Mouse (Mus musculus): ENCODE data around the gene Gm867. TPM values are rescaled to one million over a fixed set of nuclear protein-coding genes. Genes with fewer than 3 reads are reported as not detected.

Gm867 gene
- polyA plus RNA-seq, 1 experiment, result 4.5 TPM

DNA sequence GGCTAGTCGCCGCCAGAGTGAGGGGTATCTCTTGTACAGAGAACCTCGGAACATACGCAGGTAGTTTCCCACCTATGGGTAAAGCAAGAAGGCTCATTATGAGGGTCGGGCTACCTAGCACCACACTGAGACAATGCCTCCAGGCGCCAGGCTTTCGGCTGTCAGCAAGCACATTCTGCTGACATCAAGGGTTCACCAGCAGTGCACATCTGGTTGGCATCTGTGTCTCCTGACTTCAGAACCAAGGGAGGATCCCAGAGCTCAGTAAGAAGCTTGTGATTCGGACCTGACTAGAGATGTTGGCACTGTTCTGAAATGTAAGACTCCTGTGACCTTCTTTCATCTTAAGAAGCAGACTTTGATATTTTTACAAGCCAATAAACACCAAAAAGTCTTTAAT lies 23.6 kb downstream of the Gm867 start:
- no peak for DNase-seq (ENCODE audit: low read depth in 1 of 2, low spot score in 2 of 2)
- no peaks in the 10 kb centered on the region for H3K27me3 ChIP-seq (ENCODE audit: control insufficient read depth, insufficient read depth, low read length)
- H3K4me1 ChIP-seq (ENCODE audit: control insufficient read depth, insufficient read depth, insufficient read length), result no peaks in the 10 kb centered on the region
- peaks cover 15% of the 10 kb centered on the region for H3K36me3 ChIP-seq (ENCODE audit: control insufficient read depth, insufficient read depth, low read length)
- no peak for TF ChIP-seq POLR2A (IDR thresholded peaks at IDR 0.05; ENCODE audit: low read depth, low read length)
- TF ChIP-seq CTCF (IDR thresholded peaks at IDR 0.05; ENCODE audit: extremely low read depth, insufficient read depth, insufficient read length, insufficient replicate concordance), result no peak
- no peak overlapping the region for H3K4me3 ChIP-seq (ENCODE audit: extremely low read depth, insufficient read depth, insufficient read length)
- WGBS, result 95% methylated on average over 8 of the region's 8 CpGs
- H3K27ac ChIP-seq (ENCODE audit: insufficient read depth, low read length), result no peak overlapping the region

DNA sequence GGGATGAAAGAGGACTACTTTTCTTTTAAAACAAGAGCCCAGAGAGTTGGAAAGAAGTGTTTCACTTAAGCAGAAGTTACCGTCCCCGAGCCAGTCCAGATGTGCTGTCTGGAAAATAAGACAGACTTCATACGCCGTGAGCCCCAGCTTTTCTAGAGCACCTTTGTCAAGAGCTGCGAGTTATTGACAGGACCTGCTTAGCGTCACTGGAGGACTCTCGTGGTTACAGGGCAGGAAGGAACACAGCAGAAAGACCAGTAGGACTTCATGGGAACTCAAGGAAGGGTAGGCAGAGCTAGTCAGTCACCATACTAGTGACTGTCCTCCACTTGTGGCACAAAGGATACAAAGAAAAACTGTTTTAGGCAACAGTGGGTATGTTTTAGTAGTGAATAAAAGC lies 24.9 kb downstream of the Gm867 start:
- Histone ChIP-seq H3K36me3 (ENCODE audit: control insufficient read depth, insufficient read depth, low read length) (peaks cover 23% of the 10 kb centered on the region), H3K27me3 (ENCODE audit: control insufficient read depth, insufficient read depth, low read length) (no peaks in the 10 kb centered on the region), H3K27ac (ENCODE audit: insufficient read depth, low read length) (no peak overlapping the region), H3K4me1 (ENCODE audit: control insufficient read depth, insufficient read depth, insufficient read length) (no peaks in the 10 kb centered on the region), H3K4me3 (ENCODE audit: extremely low read depth, insufficient read depth, insufficient read length) (no peak overlapping the region)
- DNase-seq (ENCODE audit: low read depth in 1 of 2, low spot score in 2 of 2), result no peak
- TF ChIP-seq POLR2A (IDR thresholded peaks at IDR 0.05; ENCODE audit: low read depth, low read length) (no peak), CTCF (IDR thresholded peaks at IDR 0.05; ENCODE audit: extremely low read depth, insufficient read depth, insufficient read length, insufficient replicate concordance) (no peak)
- WGBS, result 83% methylated on average over 7 of the region's 7 CpGs

DNA sequence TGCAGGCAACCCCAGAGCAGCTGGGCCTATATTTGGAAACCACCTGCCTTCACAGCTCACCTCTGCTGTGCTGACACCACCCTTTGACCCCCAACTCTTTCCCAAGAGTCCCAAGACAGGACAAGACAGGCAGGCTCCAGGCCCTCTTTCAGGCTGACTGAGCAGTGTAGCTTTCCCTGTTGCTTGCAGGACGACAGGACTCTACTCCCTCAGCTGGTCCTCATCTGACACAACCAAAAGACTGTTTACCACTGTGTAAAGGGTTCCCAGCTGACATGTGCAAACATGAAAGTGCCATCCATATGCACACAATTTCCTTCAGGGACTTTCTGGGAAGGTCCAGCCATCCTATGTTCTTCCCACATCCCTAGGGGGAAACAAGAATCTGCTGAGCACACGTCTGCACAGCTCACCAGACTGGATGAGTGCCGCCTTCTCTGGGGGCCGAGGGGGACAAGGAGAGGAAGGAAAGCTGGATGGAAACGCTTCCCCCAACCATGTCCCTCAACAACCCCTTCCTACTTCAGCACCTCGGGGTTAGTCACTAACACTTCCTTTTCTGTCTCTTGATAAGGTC lies 27.4 kb downstream of the Gm867 start:
- WGBS, result 59% methylated on average over 6 of the region's 6 CpGs
- Histone ChIP-seq H3K4me1 (ENCODE audit: control insufficient read depth, insufficient read depth, insufficient read length) (no peaks in the 10 kb centered on the region), H3K27me3 (ENCODE audit: control insufficient read depth, insufficient read depth, low read length) (no peaks in the 10 kb centered on the region), H3K36me3 (ENCODE audit: control insufficient read depth, insufficient read depth, low read length) (peaks cover 31% of the 10 kb centered on the region), H3K27ac (ENCODE audit: insufficient read depth, low read length) (no peak overlapping the region), H3K4me3 (ENCODE audit: extremely low read depth, insufficient read depth, insufficient read length) (no peak overlapping the region)
- no peak for TF ChIP-seq CTCF (IDR thresholded peaks at IDR 0.05; ENCODE audit: extremely low read depth, insufficient read depth, insufficient read length, insufficient replicate concordance)
- no peak for TF ChIP-seq POLR2A (IDR thresholded peaks at IDR 0.05; ENCODE audit: low read depth, low read length)
- no peak for DNase-seq (ENCODE audit: low read depth in 1 of 2, low spot score in 2 of 2)

DNA sequence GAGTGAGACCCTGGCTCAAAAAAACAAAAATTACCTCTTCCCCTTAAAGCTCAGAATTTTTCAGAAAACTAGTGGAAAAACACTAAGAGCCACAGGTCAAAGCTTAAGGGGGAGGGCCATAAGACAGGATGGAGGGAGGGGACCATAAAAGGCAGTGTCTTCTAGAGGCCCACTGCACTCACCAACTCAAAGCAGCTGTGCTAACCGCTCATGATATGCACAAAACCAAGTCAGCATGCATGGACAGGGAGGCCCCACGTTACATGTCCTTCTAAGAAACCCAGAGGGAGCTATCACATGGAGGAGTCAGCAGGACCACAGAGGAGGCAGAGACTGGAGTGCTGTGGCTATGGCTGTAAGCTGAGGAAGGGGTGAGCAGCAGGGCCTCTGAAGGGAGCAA lies 29.8 kb downstream of the Gm867 start:
- WGBS, result 84% methylated on average over 2 of the region's 2 CpGs

DNA sequence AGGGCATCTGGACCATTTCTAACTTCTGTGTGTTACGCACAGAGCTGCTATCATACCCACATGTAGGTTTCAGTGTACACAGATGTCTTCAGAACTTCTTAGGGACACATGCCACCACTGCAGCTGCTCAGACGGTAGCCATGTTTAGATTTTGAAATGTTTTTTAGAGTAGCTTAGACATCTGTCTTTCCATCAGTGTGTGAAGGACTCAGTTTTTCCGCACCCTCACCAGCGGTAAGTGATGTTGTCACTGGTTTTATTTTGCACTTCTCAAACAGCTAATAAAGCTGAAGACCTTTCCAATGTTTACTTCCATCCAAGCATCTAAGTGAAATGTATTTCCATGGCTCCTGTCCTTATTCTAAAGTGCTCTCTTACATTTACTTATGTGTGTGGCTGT lies 33.6 kb downstream of the Gm867 start:
- no peak for TF ChIP-seq POLR2A (IDR thresholded peaks at IDR 0.05; ENCODE audit: low read depth, low read length)
- TF ChIP-seq CTCF (IDR thresholded peaks at IDR 0.05; ENCODE audit: extremely low read depth, insufficient read depth, insufficient read length, insufficient replicate concordance), result no peak
- WGBS, result 87% methylated on average over 4 of the region's 4 CpGs
- DNase-seq (ENCODE audit: low read depth in 1 of 2, low spot score in 2 of 2), result no peak
- peaks cover 43% of the 10 kb centered on the region for H3K36me3 ChIP-seq (ENCODE audit: control insufficient read depth, insufficient read depth, low read length)
- H3K27me3 ChIP-seq (ENCODE audit: control insufficient read depth, insufficient read depth, low read length), result no peaks in the 10 kb centered on the region
- no peaks in the 10 kb centered on the region for H3K4me1 ChIP-seq (ENCODE audit: control insufficient read depth, insufficient read depth, insufficient read length)
- no peak overlapping the region for H3K27ac ChIP-seq (ENCODE audit: insufficient read depth, low read length)
- no peak overlapping the region for H3K4me3 ChIP-seq (ENCODE audit: extremely low read depth, insufficient read depth, insufficient read length)

More for the DNA sequence above, 29.8 kb downstream of the Gm867 start:
- Histone ChIP-seq H3K4me1 (ENCODE audit: control insufficient read depth, insufficient read depth, insufficient read length) (no peaks in the 10 kb centered on the region), H3K27me3 (ENCODE audit: control insufficient read depth, insufficient read depth, low read length) (no peaks in the 10 kb centered on the region), H3K36me3 (ENCODE audit: control insufficient read depth, insufficient read depth, low read length) (peaks cover 33% of the 10 kb centered on the region), H3K4me3 (ENCODE audit: extremely low read depth, insufficient read depth, insufficient read length) (no peak overlapping the region), H3K27ac (ENCODE audit: insufficient read depth, low read length) (no peak overlapping the region; the same call in 1 of the 2 replicates)
- TF ChIP-seq CTCF (IDR thresholded peaks at IDR 0.05; ENCODE audit: extremely low read depth, insufficient read depth, insufficient read length, insufficient replicate concordance) (no peak), POLR2A (IDR thresholded peaks at IDR 0.05; ENCODE audit: low read depth, low read length) (no peak)
- no peak for DNase-seq (ENCODE audit: low read depth in 1 of 2, low spot score in 2 of 2)

DNA sequence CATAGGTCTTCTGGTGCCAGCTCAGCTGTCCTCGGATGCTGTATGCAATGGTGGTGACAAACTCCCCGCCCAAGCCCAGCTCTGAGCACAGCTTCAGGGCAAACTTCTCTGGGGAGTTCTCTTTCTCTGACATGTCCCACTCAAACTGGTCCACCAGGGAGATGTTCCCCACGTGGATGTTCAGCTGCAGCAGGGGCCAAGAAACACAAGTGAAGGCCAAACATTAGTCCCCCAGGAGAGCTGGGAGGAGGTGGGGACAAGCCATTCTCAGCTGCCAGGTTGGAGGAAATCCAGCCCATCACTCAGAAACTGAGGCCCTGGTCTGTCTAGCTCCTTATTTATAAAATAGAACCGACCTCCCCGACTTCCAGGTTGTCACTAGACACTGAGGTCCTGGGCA lies 36.1 kb downstream of the Gm867 start:
- no peak for DNase-seq (ENCODE audit: low read depth in 1 of 2, low spot score in 2 of 2)
- no peaks in the 10 kb centered on the region for H3K27me3 ChIP-seq (ENCODE audit: control insufficient read depth, insufficient read depth, low read length)
- no peak overlapping the region for H3K4me3 ChIP-seq (ENCODE audit: extremely low read depth, insufficient read depth, insufficient read length)
- no peak overlapping the region for H3K27ac ChIP-seq (ENCODE audit: insufficient read depth, low read length)
- peaks cover 35% of the 10 kb centered on the region for H3K36me3 ChIP-seq (ENCODE audit: control insufficient read depth, insufficient read depth, low read length)
- no peak for TF ChIP-seq CTCF (IDR thresholded peaks at IDR 0.05; ENCODE audit: extremely low read depth, insufficient read depth, insufficient read length, insufficient replicate concordance)
- no peak for TF ChIP-seq POLR2A (IDR thresholded peaks at IDR 0.05; ENCODE audit: low read depth, low read length)
- no peaks in the 10 kb centered on the region for H3K4me1 ChIP-seq (ENCODE audit: control insufficient read depth, insufficient read depth, insufficient read length)
- 90% methylated on average over 5 of the region's 5 CpGs for WGBS

DNA sequence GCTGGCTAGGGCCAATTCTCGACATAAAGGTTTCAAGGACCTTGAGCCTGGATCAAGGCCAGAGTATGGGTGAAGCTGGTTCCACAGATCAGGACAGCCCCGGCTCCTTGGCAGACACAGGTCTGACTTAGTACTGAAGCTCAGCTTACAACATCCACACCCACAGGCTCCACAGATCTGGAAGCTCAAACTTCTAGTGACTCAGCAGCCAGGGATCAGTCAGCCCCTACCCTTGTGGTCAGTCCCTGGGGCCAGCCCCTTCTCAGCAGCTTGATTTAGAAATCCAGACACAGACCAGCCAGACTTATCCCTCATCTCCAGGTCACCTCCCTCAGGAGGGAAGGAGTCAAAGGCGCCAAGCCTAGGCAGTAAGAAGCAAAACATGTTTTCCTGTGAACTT lies 41.6 kb downstream of the Gm867 start:
- 82% methylated on average over 3 of the region's 3 CpGs for WGBS
- no peak for DNase-seq (ENCODE audit: low read depth in 1 of 2, low spot score in 2 of 2)

More for the DNA sequence above, 41.6 kb downstream of the Gm867 start:
- H3K4me3 ChIP-seq (ENCODE audit: extremely low read depth, insufficient read depth, insufficient read length), result no peak overlapping the region
- peaks cover 7% of the 10 kb centered on the region; the same call in 1 of the 2 replicates for H3K4me1 ChIP-seq (ENCODE audit: control insufficient read depth, insufficient read depth, insufficient read length)
- H3K27ac ChIP-seq (ENCODE audit: insufficient read depth, low read length), result no peak overlapping the region
- no peak for TF ChIP-seq CTCF (IDR thresholded peaks at IDR 0.05; ENCODE audit: extremely low read depth, insufficient read depth, insufficient read length, insufficient replicate concordance)
- no peak for TF ChIP-seq POLR2A (IDR thresholded peaks at IDR 0.05; ENCODE audit: low read depth, low read length)
- H3K27me3 ChIP-seq (ENCODE audit: control insufficient read depth, insufficient read depth, low read length), result no peaks in the 10 kb centered on the region
- peaks cover 29% of the 10 kb centered on the region for H3K36me3 ChIP-seq (ENCODE audit: control insufficient read depth, insufficient read depth, low read length)
